Mouse (Mus musculus) bone marrow macrophage, adult 2 months (primary cell): Measurements from ENCODE around the gene Mroh2a.

Source experiments
- CTCF ChIP-seq: IDR thresholded peaks from 2 replicates; pipeline ENCODE4 v1.5.1; 2012; ENCODE audit warnings: low read depth, mild to moderate bottlenecking, low read length, moderate library complexity
- POLR2A ChIP-seq: IDR thresholded peaks from 2 replicates; pipeline ENCODE4 v1.6.1; 2012; ENCODE audit warnings: mild to moderate bottlenecking, low read depth, low read length, borderline replicate concordance

- TF ChIP-seq POLR2A = no peak
- no peak for TF ChIP-seq CTCF
These were observed 38.1 kb downstream of the Mroh2a start for GRCm38 (mm10) chr1:88264869-88265240.
